Mouse (Mus musculus) thymus, postnatal 36 days (tissue): Measurements from ENCODE around the gene Mrpl14.

Experiments used
- DNase-seq, 2 experiments: peaks; one replicate each; pipeline ENCODE4 v3.0.0; 2022; ENCODE audit warnings: mixed read lengths in 2 of 2

The Mrpl14 gene

GRCm38 (mm10) chr17:45727481-45727880, 41.4 kb downstream of the Mrpl14 start:
- no peak for DNase-seq

- no peak for DNase-seq
Measured at GRCm38 (mm10) chr17:45727983-45728723, 42.0 kb downstream of the Mrpl14 start.

GRCm38 (mm10) chr17:45729387-45729786, 43.3 kb downstream of the Mrpl14 start:
- no peak for DNase-seq

- DNase-seq = no peak
Measured at GRCm38 (mm10) chr17:45730696-45731095, 44.6 kb downstream of the Mrpl14 start.

- DNase-seq = peak; percentile 80 to 83
Measured at GRCm38 (mm10) chr17:45731172-45731864, 45.2 kb downstream of the Mrpl14 start.

- no peak for DNase-seq
Measured at GRCm38 (mm10) chr17:45733038-45733734, 47.1 kb downstream of the Mrpl14 start.

GRCm38 (mm10) chr17:45733735-45734301, 47.7 kb downstream of the Mrpl14 start, which contains the start of gene 1600014C23Rik:
1600014C23Rik (minus strand) TSS chr17:45733844.
- no peak for DNase-seq

GRCm38 (mm10) chr17:45734333-45734732, 48.2 kb downstream of the Mrpl14 start:
- no peak for DNase-seq

- no peak for DNase-seq
Measured at GRCm38 (mm10) chr17:45734881-45735280, 48.8 kb downstream of the Mrpl14 start.

- DNase-seq = peak; percentile 74 to 78
Measured at GRCm38 (mm10) chr17:45735382-45736310, 49.5 kb downstream of the Mrpl14 start.

GRCm38 (mm10) chr17:45736311-45737077, 50.4 kb downstream of the Mrpl14 start:
- peak; percentile 86 to 90 for DNase-seq

- no peak for DNase-seq
Measured at GRCm38 (mm10) chr17:45737078-45737601, 51.0 kb downstream of the Mrpl14 start.

- DNase-seq = no peak
Measured at GRCm38 (mm10) chr17:45742371-45743147, 56.4 kb downstream of the Mrpl14 start.

- no peak for DNase-seq
Measured at GRCm38 (mm10) chr17:45745629-45746028, 59.5 kb downstream of the Mrpl14 start.

- DNase-seq = no peak
Measured at GRCm38 (mm10) chr17:45746755-45747154, 60.6 kb downstream of the Mrpl14 start.

- no peak for DNase-seq
Measured at GRCm38 (mm10) chr17:45747293-45747692, 61.2 kb downstream of the Mrpl14 start.
